Mouse (Mus musculus): Measurements from ENCODE around the gene 1520401A03Rik. TPM values are rescaled to one million over a fixed set of nuclear protein-coding genes. Genes with fewer than 3 reads are reported as not detected.
A peak's percentile ranks its signal among the peaks of the same experiment; 100 is the strongest.

Gene 1520401A03Rik
- polyA plus RNA-seq, 1 experiment from 2014 or later = 0.06 TPM

DNA sequence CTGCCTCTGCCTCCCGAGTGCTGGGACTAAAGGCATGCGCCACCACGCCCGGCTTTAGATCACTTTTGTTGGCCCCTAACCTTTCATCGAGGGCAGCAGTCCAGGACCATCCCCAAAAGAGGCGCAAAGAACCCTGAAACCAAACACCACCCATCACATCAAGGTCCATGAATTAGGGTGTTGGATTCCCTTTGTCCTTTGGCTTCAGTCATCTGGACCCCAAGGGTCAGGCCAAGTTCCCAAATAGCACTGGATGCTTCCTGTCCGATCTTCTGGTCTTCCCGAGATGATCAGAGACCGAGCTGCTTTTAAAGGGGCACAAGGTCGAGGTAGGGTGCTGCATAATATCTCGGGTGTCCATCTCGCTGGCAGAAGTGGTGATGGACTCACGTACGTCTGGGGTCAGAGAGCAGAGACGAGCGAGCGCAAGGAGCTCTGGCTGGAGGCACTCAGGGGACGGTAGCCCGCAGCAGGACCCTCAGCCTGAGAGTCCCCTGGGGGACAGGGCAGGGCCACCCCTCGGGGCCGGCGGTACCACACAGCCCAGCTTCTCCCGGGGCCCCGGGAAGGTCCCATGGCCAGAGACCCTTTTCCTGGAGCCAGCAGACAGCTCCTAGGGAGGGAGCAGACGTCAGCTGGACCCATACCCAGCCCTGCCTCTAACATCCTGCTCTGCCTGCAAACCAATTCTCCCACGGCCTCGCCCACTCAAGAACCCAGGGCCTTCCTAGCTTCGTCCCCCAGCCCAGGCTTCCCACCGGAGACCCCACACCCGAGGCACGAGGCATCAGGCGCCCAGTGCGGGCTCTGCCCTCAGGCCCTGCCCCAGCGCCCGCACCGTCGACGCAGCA lies 19.0 kb upstream of the 1520401A03Rik start:
- peak overlapping the region; percentile 22; the same call in 1 of the 2 replicates for H3K4me3 ChIP-seq
- H3K9ac ChIP-seq = no peak overlapping the region

DNA sequence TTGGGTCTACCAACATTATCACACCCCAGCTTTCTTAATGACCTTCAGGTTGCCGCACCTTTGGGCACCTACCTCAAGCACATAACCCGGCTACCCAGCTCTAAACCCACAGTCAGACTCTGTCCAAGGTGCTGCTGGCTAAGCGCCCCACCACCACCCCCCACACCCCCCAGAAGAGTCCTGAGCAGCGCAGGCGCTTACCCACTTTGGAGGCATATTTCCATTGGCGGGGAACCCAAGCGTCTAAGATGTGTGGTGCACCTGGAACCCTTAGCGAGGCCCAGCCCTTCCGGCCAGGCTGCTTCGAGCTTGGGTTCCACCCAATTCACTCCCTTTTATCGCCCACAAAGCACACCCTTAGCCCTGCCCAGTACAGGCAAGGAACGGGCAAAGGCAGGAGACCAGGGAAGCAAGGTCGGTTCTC lies 18.0 kb upstream of the 1520401A03Rik start, which contains the start of gene Paqr4:
Gene Paqr4, minus strand, starts transcription at position 270 of the 424 bp plus-strand sequence.
- WGBS = 11% methylated on average over 13 of the region's 13 CpGs
- peak; percentile 5; the same call in 1 of the 2 replicates for ATAC-seq (replicated peaks)

More for the DNA sequence above, 19.0 kb upstream of the 1520401A03Rik start:
- H3K27me3 ChIP-seq (replicated peaks) = peaks cover 53% of the 10 kb centered on the region
- H3K27ac ChIP-seq = no peak overlapping the region
- no peak for ATAC-seq (replicated peaks)
- peaks cover 55% of the 10 kb centered on the region for H3K4me1 ChIP-seq
- 0 out of 2 replicates have a peak, but pooled peaks cover under 1% of the 10 kb centered on the region for H3K36me3 ChIP-seq (replicated peaks)
- WGBS = 50% methylated on average over 38 of the region's 38 CpGs
- H3K4me2 ChIP-seq = peak overlapping the region; percentile 40
- H3K9me3 ChIP-seq = no peaks in the 10 kb centered on the region

DNA sequence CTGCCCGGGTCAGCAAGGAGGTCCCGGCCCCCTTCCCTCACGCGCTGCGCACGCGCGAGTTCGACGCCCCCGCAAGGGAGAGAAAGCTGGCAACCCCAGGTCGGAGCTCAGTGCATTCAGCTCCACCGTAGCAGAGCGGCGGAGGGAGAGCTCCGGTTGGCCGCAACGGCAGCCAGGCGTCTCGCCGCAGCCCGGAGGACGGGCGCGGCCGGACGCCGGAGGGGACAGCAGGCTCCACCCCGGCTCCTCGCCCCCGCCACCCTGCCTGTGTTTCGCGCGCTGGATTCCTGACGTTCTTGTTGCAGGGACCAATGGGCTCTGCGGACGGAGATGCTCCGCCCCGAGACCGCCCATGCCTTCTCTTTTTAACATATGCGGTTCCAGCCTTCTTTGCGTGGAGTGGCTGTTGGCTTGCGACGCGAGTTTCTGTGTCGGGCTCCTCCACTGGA lies 17.6 kb upstream of the 1520401A03Rik start:
- H3K4me2 ChIP-seq = peak overlapping the region; percentile 83
- H3K27ac ChIP-seq = peak overlapping the region; percentile 84
- H3K9me3 ChIP-seq = no peaks in the 10 kb centered on the region
- H3K27me3 ChIP-seq (replicated peaks) = peaks cover 44% of the 10 kb centered on the region
- H3K9ac ChIP-seq = peak overlapping the region; percentile 77
- under 1% methylated on average over 46 of the region's 46 CpGs for WGBS
- H3K4me1 ChIP-seq = peaks cover 43% of the 10 kb centered on the region
- peaks cover 4% of the 10 kb centered on the region; the same call in 1 of the 2 replicates for H3K36me3 ChIP-seq (replicated peaks)
- peak; percentile 86 for ATAC-seq (replicated peaks)
- H3K4me3 ChIP-seq = peak overlapping the region; percentile 84

More for the DNA sequence above, 18.0 kb upstream of the 1520401A03Rik start, which contains the start of gene Paqr4:
- Histone ChIP-seq H3K9ac (peak within 1 kb of the TSS; percentile 77), H3K27ac (peak within 1 kb of the TSS; percentile 84), H3K36me3 (replicated peaks) (peaks cover 4% of the 10 kb centered on the region; the same call in 1 of the 2 replicates), H3K4me1 (peaks cover 47% of the 10 kb centered on the region), H3K9me3 (no peaks in the 10 kb centered on the region), H3K4me3 (peak within 1 kb of the TSS; percentile 84), H3K4me2 (peak within 1 kb of the TSS; percentile 83), H3K27me3 (replicated peaks) (peaks cover 47% of the 10 kb centered on the region)

DNA sequence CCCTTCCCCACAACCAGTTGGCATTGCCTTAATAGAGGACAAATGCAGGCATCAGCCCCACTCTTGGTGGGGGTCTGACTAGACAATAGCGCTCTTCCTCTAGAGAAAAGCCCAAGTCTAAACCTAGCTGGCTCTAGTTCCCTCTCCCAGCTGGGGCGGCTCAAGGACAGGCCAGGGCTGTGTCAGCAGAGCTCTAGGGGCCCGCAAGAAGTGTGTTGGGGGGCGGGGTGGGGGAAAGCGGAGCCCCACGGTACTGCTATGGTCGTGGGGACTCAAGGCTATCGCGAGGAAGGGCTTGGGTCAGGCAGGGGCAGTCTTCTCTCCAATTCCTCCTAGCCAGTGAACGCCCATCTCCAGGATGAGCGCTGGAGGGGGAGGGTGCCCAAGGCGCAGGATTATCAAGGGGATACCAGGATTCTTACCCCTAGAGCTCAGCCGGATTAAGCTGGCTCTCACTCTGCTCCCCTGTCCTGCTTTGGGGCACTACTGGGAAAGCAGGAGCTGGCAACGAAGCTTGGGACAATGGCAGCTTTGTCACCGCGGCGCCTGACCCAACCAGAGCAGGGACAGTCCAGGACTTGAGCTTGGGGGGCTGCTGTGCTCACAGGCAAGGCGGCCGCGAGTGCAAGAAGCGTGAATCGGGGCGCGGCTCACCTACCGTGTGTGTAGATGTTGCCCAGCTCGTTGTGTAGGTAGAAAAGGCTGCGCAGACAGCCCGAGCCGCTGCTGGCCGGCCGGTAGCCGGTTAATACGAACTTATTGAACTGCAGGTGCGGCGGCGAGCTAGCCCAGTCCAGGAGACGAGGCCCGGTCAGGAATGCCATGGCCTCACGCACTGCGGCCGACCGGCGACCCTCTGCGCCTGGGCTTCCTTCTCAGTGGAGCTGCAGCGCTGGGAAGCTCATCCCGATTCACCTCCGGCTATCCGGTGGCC lies 16.9 kb upstream of the 1520401A03Rik start:
- WGBS = under 1% methylated on average over 48 of the region's 48 CpGs
- H3K4me3 ChIP-seq = peak overlapping the region; percentile 84
- H3K9me3 ChIP-seq = no peaks in the 10 kb centered on the region
- H3K36me3 ChIP-seq (replicated peaks) = peaks cover 4% of the 10 kb centered on the region; the same call in 1 of the 2 replicates
- ATAC-seq (replicated peaks) = peak; percentile 37
- peaks cover 36% of the 10 kb centered on the region for H3K4me1 ChIP-seq
- H3K27ac ChIP-seq = peak overlapping the region; percentile 84
- peaks cover 37% of the 10 kb centered on the region for H3K27me3 ChIP-seq (replicated peaks)
- peak overlapping the region; percentile 83 for H3K4me2 ChIP-seq
- H3K9ac ChIP-seq = peak overlapping the region; percentile 77

DNA sequence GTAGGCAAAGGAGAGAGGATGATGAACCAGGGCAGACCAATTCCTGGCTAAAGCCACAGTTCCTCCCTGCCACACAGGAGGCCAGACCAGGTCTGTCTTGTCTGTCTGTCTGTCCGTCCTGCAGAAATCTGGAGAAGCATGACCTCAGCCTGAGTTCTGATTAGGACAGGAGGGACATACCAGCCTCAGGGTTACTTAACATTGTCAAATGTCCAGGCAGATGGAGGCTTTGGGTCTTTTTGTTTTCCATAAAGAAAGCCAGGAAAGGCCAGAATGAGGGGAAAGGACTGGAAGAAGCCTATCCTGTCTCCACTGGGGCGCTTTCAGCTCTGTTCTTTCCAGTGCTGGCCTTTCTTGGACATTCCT lies 16.2 kb upstream of the 1520401A03Rik start:
- 36% methylated on average over 2 of the region's 2 CpGs for WGBS

DNA sequence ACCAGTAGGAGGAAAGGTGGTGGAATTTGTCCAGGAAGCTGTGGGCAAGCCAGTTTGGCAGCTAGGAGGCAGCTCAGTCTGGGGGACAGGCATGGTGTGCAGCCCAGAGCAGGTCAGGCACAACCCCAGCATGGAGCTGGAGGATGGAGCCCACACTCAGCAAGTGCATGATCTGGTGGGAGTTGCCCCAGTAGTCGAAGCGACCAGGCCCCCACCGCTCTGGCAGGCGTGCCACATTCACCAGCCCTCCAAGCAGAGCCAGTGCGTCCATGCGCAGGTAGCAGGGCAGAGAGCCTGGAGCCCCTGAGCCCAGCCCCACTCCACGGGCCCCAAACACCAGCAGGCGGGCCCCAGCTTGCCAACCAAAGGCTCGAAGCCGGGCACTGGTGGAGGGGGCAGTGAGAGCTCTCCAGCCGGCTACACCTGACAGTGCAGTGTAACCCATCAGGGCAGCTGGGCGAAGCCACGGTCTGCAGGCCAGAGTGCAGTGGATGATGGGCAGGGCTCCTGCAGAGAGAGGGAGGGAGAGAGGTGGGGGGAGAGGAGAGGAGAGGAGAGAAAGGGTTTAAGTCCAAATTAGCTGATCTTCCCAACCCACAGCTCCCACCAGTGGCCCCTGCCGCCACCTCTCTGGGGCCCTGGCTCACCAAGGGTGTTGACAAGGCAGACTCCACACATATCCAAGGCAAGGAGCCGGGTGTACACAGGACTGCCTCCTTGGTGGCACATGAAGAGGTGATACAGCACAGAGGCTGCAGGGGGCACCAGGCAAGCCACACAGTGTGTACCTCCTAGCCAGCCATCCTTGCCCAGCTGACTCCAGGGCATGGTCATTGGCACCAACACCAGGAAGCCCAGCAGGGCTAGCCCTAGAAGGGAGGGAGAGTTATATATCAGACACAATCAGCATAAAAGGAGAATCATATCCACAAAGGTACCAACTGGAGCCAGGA lies 15.2 kb upstream of the 1520401A03Rik start:
- Histone ChIP-seq H3K4me1 (peaks cover 36% of the 10 kb centered on the region), H3K36me3 (replicated peaks) (peaks cover 4% of the 10 kb centered on the region; the same call in 1 of the 2 replicates), H3K4me2 (peak overlapping the region; percentile 83), H3K27ac (no peak overlapping the region), H3K27me3 (replicated peaks) (peaks cover 22% of the 10 kb centered on the region), H3K9me3 (no peaks in the 10 kb centered on the region), H3K9ac (no peak overlapping the region), H3K4me3 (no peak overlapping the region)
- WGBS = 64% methylated on average over 15 of the region's 15 CpGs
- no peak for ATAC-seq (replicated peaks)

More for the DNA sequence above, 16.2 kb upstream of the 1520401A03Rik start:
- Histone ChIP-seq H3K9me3 (no peaks in the 10 kb centered on the region), H3K36me3 (replicated peaks) (peaks cover 4% of the 10 kb centered on the region; the same call in 1 of the 2 replicates), H3K4me1 (peaks cover 36% of the 10 kb centered on the region), H3K27me3 (replicated peaks) (peaks cover 33% of the 10 kb centered on the region), H3K4me3 (peak overlapping the region; percentile 84), H3K4me2 (peak overlapping the region; percentile 83), H3K27ac (peak overlapping the region; percentile 84), H3K9ac (peak overlapping the region; percentile 77)
- no peak for ATAC-seq (replicated peaks)

DNA sequence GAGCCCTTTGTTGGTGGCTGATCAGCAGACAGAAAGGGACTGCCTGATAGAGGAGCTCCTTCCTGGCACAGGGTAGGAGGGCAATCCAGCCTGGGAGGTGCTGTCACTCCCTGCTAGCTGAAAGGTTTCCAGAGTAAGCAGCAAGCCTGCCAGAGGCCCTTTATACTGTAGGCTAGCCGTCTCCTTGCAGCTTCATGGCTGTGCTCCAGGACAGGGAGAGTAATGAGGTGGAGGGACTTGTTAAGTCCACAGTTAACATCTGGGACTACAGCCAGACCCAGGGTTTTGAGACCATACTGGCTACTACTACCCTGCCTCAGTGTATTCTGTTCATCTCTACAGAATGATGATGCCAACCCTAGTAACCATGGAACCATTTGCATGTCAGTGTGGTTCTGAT lies 11.8 kb upstream of the 1520401A03Rik start:
- H3K27me3 ChIP-seq (replicated peaks) = no peaks in the 10 kb centered on the region
- 73% methylated on average over 1 of the region's 1 CpGs for WGBS
- peaks cover 21% of the 10 kb centered on the region for H3K4me1 ChIP-seq
- no peaks in the 10 kb centered on the region for H3K9me3 ChIP-seq
- ATAC-seq (replicated peaks) = no peak
- H3K4me3 ChIP-seq = no peak overlapping the region
- H3K4me2 ChIP-seq = no peak overlapping the region
- H3K9ac ChIP-seq = no peak overlapping the region
- H3K27ac ChIP-seq = no peak overlapping the region
- H3K36me3 ChIP-seq (replicated peaks) = peaks cover 4% of the 10 kb centered on the region; the same call in 1 of the 2 replicates

DNA sequence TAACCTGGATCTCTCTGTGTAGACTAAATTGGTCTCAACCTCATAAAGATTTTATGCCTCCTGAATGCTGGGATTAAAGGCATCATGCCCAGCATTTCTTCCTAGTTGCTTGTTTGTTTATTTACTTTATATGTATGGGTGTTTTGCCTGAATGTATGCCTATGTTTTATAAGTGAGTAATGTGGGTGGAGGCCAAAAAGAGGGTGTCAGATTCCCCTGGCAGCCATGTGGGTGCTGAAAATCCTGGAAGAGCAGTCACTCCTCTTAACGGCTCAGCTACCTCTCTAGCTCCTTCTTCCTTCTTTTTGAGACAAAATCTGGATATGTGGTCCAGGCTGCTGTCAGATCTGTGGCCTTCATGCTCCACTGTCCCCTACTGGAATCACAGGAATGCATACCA lies 7.9 kb upstream of the 1520401A03Rik start:
- no peaks in the 10 kb centered on the region for H3K27me3 ChIP-seq (replicated peaks)
- no peak overlapping the region for H3K27ac ChIP-seq
- H3K36me3 ChIP-seq (replicated peaks) = no peaks in the 10 kb centered on the region
- no peak for ATAC-seq (replicated peaks)
- H3K4me3 ChIP-seq = no peak overlapping the region
- H3K9ac ChIP-seq = no peak overlapping the region
- H3K9me3 ChIP-seq = no peaks in the 10 kb centered on the region
- no peak overlapping the region for H3K4me2 ChIP-seq
- 64% methylated on average over 1 of the region's 1 CpGs for WGBS
- H3K4me1 ChIP-seq = peaks cover 10% of the 10 kb centered on the region

DNA sequence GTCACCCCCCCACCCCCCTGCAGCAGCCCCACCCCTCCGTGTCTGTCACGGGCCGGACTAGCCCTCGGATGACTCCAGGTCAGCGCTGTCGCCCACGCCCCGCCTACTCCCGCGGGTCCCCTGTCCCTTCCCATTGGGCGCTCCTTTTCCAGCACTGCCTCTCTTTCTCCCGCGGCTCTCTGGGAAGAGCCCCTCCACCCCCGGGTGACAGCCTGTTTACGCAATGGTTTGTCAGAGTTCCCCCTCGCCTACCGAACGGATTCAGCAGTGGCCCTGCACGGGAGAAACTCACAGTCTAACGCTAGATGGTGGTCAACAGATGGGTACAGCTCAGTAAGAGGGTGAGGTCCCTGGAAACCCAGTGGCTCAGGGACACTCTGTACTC lies 4.2 kb upstream of the 1520401A03Rik start:
- ATAC-seq (replicated peaks) = peak; percentile 81
- peaks cover 10% of the 10 kb centered on the region for H3K4me1 ChIP-seq
- H3K4me2 ChIP-seq = peak overlapping the region; percentile 69
- H3K4me3 ChIP-seq = peak overlapping the region; percentile 56
- no peaks in the 10 kb centered on the region for H3K36me3 ChIP-seq (replicated peaks)
- peak overlapping the region; percentile 53 for H3K9ac ChIP-seq
- 1% methylated on average over 20 of the region's 20 CpGs for WGBS
- H3K9me3 ChIP-seq = no peaks in the 10 kb centered on the region
- no peaks in the 10 kb centered on the region for H3K27me3 ChIP-seq (replicated peaks)
- peak overlapping the region; percentile 71 for H3K27ac ChIP-seq

DNA sequence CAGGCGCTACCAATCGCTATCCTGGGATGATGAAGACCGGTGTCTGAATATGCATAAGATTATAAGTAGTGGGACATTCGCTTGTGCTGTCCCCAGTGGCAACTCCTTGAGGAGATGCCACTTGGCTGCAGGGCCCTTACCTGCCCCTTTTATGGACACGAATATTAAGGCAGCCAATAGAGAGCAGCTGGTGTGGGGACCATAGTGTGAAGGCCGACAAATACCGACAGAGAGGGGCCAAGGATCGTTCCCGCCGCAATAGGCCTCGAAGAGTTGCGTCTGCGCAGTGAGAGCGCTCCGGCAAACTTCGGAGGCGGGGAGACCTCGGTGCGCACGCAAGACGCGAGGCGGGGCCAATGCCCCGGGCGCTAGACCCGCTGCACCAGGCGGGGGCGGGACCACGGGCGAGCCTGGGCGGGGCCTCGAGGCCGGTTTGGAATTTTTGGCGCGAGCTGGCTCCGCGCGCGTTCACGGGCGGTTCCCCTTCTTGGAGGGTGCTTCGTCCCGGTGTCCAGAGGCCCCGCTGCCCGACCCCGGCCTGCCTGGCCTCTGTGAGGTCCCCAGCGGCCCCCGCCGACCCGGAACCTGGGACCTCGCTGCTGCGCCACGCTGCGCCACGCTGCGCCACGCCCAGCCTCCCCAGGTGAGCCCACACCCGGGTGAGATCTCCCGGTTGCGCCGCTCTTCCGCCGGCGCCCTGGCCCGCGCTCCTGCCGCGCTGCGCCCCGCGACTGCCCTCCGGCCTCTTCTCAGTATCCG lies 3.6 kb upstream of the 1520401A03Rik start, which contains the start of gene Pkmyt1:
Gene Pkmyt1, plus strand, starts transcription at position 338 of the 759 bp plus-strand sequence.
- ATAC-seq (replicated peaks) = peak; percentile 96
- Histone ChIP-seq H3K27me3 (replicated peaks) (no peaks in the 10 kb centered on the region), H3K4me2 (peak within 1 kb of the TSS; percentile 69), H3K36me3 (replicated peaks) (no peaks in the 10 kb centered on the region), H3K4me1 (peaks cover 10% of the 10 kb centered on the region), H3K9me3 (no peaks in the 10 kb centered on the region), H3K9ac (peak within 1 kb of the TSS; percentile 53), H3K4me3 (peak within 1 kb of the TSS; percentile 56), H3K27ac (peak within 1 kb of the TSS; percentile 71)
- WGBS = under 1% methylated on average over 68 of the region's 73 CpGs
